Mouse (Mus musculus) limb, embryonic 12.5 days (tissue): ENCODE results near the gene Ccnd1. TPM values are rescaled to one million over a fixed set of nuclear protein-coding genes. Genes with fewer than 3 reads are reported as not detected.
A peak's percentile ranks its signal among the peaks of the same experiment; 100 is the strongest.

Source experiments
- ATAC-seq: fragments of 200-750 bp; cut with Nextera tagmentation; 2 replicates; pipeline ENCODE4 v1.8.0; 2017; ENCODE audit warnings: low read depth, moderate TSS enrichment; ENCODE audit not compliant: insufficient number of reproducible peaks, insufficient read depth, low FRiP score, low TSS enrichment
- H3K27ac ChIP-seq: fragments of 300-500 bp; sonication (generic); 2 replicates; pipeline ENCODE4 v1.5.1; 2016; ENCODE audit warnings: mild to moderate bottlenecking, moderate library complexity
- H3K27me3 ChIP-seq: fragments of 300-500 bp; sonication (generic); 2 replicates; pipeline ENCODE4 v1.6.1; 2016; ENCODE audit warnings: mild to moderate bottlenecking, moderate library complexity
- H3K36me3 ChIP-seq: fragments of 300-500 bp; sonication (generic); 2 replicates; pipeline ENCODE4 v1.6.1; 2016; ENCODE audit warnings: mild to moderate bottlenecking, moderate library complexity
- H3K4me1 ChIP-seq: fragments of 300-500 bp; sonication (generic); replicated peaks from 2 replicates; pipeline ENCODE4 v1.6.1; 2016
- H3K4me2 ChIP-seq: fragments of 300-500 bp; sonication (generic); 2 replicates; pipeline ENCODE4 v1.6.1; 2016; ENCODE audit warnings: mild to moderate bottlenecking, moderate library complexity
- H3K4me3 ChIP-seq: fragments of 300-500 bp; sonication (generic); replicated peaks from 2 replicates; pipeline ENCODE4 v1.5.1; 2016; ENCODE audit warnings: mild to moderate bottlenecking
- H3K9ac ChIP-seq: fragments of 300-500 bp; sonication (generic); replicated peaks from 2 replicates; pipeline ENCODE4 v1.6.1; 2016; ENCODE audit warnings: mild to moderate bottlenecking, moderate library complexity
- H3K9me3 ChIP-seq: fragments of 300-500 bp; sonication (generic); 2 replicates; pipeline ENCODE4 v1.6.1; 2016; ENCODE audit warnings: mild to moderate bottlenecking, moderate library complexity
- WGBS: fragments of 180-500 bp; shearing (Covaris S2); methylation state at CpG from one replicate; pipeline ENCODE4 v1.1.7; 2016; 5-methylcytosine and 5-hydroxymethylcytosine counted together
- polyA plus RNA-seq: library from polyadenylated mRNA; unstranded; fragments of >200 nt; fragmentation: Nextera tagmentation; extraction: Ambion mirVana; gene quantifications from 2 replicates; pipeline ENCODE4 v1.2.1, GENCODE M21; 2016

The Ccnd1 gene
- polyA plus RNA-seq, 1 experiment from 2014 or later = 165 TPM

DNA sequence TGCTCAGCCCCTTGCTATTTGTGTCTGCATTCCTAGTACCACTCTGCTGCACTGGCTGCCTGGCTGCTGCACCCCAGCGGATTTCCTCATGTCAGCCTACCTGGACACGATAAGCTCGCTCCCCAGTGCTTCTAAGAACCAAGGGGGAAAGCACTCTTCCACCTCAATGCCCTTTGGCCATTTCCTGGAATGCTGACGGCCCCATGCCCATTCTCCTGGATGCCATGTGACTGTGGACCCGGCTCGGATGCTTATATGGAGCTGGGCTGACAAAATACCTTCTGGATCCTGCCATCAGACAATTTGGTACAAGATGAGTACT is 10.9 kb downstream of the Ccnd1 start:
- no peaks in the 10 kb centered on the region for H3K27me3 ChIP-seq
- H3K9me3 ChIP-seq = no peaks in the 10 kb centered on the region
- peaks cover 9% of the 10 kb centered on the region for H3K4me1 ChIP-seq
- no peak overlapping the region for H3K9ac ChIP-seq
- no peak overlapping the region for H3K27ac ChIP-seq
- H3K4me2 ChIP-seq = no peak overlapping the region
- WGBS = 82% methylated on average over 6 of the region's 6 CpGs
- no peak overlapping the region for H3K4me3 ChIP-seq
- peaks cover 45% of the 10 kb centered on the region for H3K36me3 ChIP-seq
- no peak for ATAC-seq

DNA sequence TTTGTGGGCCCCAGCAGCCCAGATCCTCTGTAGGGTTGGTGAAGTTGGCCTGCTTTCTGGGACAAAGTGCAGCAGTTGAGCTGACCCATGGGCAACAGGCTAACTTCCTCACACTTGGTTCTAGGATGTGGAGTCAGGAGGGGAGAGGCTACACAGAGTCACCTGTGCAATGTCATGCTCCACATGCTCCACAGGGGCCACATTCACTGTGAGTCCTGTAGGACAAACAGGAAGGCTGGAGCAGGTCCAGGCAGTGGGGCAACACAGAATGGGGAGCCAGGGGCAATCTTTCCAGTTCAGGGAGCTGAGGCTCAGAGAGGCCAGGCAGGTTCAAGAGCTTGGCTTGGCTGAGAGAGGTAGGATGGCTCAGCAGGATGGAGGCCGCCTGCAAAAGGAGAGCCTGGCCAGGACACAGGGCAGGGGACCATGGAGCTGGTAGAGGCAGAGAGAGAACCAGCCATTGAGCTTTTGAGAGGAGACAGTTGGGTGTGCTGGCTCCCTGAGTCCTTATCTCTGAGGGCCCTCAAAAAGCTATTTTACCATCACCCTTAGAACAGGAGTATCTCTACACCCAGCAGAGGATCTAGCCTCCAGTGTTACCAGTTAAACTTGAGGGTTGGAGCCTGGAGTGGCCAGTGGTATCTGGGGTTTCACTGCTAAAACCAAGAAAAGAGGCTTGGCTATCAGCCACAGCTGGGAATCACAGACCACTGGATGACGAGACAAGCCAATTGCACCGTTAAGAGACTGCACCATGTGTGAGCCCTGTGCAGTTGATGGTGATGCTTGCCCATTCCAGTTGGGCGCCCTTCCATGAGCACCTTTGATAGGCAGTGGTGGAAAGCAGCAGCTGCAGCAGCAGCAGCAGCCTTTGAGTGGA is 11.5 kb downstream of the Ccnd1 start:
- no peak overlapping the region; the same call in 1 of the 2 replicates for H3K27ac ChIP-seq
- 79% methylated on average over 4 of the region's 4 CpGs for WGBS

DNA sequence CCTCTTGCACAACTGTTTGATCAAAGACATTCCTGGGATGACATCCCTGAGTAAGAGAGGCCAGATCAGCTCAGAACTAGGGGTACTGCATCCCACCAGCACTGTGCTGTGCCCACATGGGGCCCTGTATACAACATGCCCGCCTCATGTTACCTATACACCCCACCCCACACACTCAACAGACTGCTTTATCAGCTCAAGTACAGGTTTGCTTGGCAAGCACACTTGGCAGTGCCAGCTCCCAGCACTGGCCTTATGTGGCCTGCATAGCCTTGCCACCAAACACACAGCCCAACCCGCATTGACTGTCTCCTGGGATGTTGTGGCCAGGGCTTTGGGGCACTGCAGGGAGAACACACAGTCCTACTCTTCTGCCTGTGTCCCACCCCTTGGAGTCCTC is 12.1 kb downstream of the Ccnd1 start:
- Histone ChIP-seq H3K9me3 (no peaks in the 10 kb centered on the region), H3K4me2 (no peak overlapping the region), H3K36me3 (peaks cover 32% of the 10 kb centered on the region), H3K4me1 (peaks cover 5% of the 10 kb centered on the region; the same call in 1 of the 2 replicates), H3K4me3 (no peak overlapping the region), H3K9ac (no peak overlapping the region), H3K27me3 (no peaks in the 10 kb centered on the region), H3K27ac (no peak overlapping the region)
- no peak for ATAC-seq
- WGBS = 85% methylated on average over 2 of the region's 2 CpGs

More for the DNA sequence above, 11.5 kb downstream of the Ccnd1 start:
- Histone ChIP-seq H3K4me3 (no peak overlapping the region), H3K9ac (no peak overlapping the region), H3K9me3 (no peaks in the 10 kb centered on the region), H3K4me1 (peaks cover 9% of the 10 kb centered on the region), H3K36me3 (peaks cover 39% of the 10 kb centered on the region), H3K4me2 (no peak overlapping the region), H3K27me3 (no peaks in the 10 kb centered on the region)
- ATAC-seq = no peak

DNA sequence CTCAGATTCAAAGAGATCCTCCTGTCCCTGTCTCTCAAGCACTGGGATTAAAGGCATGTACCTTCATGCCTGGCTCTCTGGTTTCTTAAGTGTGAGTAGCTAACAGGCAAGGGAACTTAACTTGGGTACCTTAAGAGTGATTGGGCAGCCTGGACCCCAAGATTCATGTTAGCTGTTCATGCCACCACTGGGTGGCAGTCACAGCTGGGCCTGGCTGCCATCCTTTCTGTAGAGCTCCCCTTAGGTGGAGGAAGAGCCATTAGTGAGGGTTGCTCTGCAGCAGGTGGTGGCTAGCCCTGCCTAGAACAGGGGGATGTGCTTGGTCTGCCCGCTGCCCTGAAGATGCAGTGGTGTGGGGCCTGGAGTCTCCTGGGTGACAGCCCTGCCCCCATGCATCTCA is 20.9 kb downstream of the Ccnd1 start:
- H3K36me3 ChIP-seq = peaks cover 48% of the 10 kb centered on the region
- ATAC-seq = no peak
- 79% methylated on average over 1 of the region's 1 CpGs for WGBS
- H3K27me3 ChIP-seq = no peaks in the 10 kb centered on the region
- no peak overlapping the region for H3K9ac ChIP-seq
- H3K4me1 ChIP-seq = peaks cover 9% of the 10 kb centered on the region
- no peaks in the 10 kb centered on the region for H3K9me3 ChIP-seq
- no peak overlapping the region for H3K4me3 ChIP-seq
- H3K27ac ChIP-seq = no peak overlapping the region
- no peak overlapping the region for H3K4me2 ChIP-seq

DNA sequence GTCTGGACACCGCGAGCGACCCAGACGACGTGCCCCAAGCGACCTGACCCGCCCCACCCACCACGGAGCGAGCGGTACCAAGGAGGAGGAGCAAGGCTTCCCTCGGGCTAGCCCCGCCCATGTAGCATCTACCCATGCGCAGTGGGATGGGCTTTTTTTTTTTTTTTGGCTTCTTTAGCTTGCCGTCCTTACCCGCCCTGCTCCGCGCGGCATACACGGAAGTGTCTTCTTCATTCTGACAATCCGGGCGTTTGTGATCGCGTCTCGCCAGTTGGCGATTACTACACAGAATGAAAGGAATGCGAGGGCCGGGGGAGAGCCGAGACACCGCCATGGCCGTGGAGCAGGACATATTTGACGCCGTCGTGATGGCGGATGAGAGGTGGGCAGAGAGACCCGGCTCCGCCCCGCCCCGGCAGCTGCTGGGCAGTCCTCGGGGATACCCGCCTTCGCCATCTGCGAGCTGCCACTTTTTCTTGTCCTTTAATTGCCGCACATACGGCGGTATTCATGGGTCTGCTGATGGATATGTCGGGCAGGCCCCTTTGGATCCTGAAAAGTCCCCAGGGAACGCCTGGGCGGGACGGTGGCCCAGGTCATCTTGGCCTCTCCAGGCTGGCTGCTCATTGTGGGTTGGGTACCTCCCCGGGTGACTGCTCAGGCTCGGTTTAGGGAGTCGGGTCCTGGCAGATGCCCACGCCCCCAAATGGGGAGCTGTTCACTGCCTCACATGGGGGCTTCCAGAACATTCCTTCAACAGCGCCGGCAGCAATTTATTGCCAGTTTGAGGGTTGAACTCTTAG is 24.6 kb downstream of the Ccnd1 start, which contains the start of gene LTO1:
Gene LTO1, plus strand, starts transcription at position 153 of the 803 bp plus-strand sequence.
- peak; percentile 88 for ATAC-seq
- H3K27ac ChIP-seq = no peak within 1 kb of the TSS
- H3K4me1 ChIP-seq = peaks cover 9% of the 10 kb centered on the region
- H3K9me3 ChIP-seq = no peaks in the 10 kb centered on the region
- peak within 1 kb of the TSS; percentile 82 for H3K9ac ChIP-seq
- peak within 1 kb of the TSS; percentile 87 for H3K4me3 ChIP-seq
- H3K27me3 ChIP-seq = no peaks in the 10 kb centered on the region
- 1% methylated on average over 55 of the region's 55 CpGs for WGBS
- peaks cover 31% of the 10 kb centered on the region for H3K36me3 ChIP-seq
- peak within 1 kb of the TSS; percentile 98 for H3K4me2 ChIP-seq

DNA sequence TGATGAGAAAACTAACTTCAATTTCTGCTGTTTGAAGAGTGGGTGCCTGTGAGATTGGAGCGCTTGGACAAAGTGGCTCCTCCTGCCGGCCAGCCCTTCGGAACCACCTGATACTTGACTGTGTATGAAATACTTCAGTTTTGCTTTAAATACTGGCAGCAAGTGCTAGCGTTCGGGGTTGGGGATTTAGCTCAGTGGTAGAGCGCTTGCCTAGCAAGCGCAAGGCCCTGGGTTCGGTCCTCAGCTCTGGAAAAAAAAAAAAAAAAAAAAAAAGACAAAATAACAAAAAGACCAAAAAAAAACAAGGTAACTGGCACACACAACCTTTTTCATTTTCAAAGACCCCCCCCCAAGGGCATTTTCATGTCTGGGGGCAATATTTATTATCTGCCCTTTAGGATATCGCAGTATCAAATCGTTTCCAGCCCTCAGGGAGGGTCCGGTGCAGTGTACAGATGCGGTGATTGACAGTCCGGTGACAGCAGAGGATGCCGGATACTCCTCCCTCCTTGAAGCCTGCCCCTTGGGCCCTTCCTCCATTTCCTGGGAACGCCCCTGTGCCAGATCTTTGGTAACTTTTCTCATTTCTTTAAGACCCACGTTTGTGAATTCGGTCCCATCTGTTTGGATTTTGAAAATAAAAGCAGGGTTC is 25.3 kb downstream of the Ccnd1 start:
- Histone ChIP-seq H3K9ac (no peak overlapping the region), H3K9me3 (no peaks in the 10 kb centered on the region), H3K27me3 (no peaks in the 10 kb centered on the region), H3K4me3 (peak overlapping the region; percentile 87), H3K4me1 (peaks cover 9% of the 10 kb centered on the region), H3K27ac (no peak overlapping the region), H3K36me3 (peaks cover 24% of the 10 kb centered on the region), H3K4me2 (peak overlapping the region; percentile 98)
- 6% methylated on average over 17 of the region's 17 CpGs for WGBS
- ATAC-seq = peak; percentile 79

DNA sequence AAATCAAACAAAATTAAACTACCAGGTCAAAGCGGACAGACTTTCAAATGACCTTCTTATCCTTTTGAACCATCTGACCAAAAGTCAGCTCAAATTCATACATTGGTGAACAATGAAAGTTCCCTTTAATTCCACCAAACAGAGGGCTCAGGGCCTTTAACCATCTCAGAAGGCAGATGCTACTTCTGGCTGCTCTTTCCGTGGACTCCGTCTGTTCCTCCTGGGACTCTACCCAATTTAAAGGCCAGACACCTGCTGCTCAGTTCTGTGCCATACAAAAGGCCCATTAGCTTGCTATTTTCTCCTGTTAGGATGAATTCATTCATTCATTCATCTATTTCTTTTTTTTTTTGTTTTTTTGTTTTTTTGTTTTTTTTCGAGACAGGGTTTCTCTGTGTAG is 26.8 kb downstream of the Ccnd1 start:
- Histone ChIP-seq H3K9me3 (no peaks in the 10 kb centered on the region), H3K9ac (no peak overlapping the region), H3K27ac (no peak overlapping the region), H3K36me3 (peaks cover 11% of the 10 kb centered on the region), H3K4me1 (peaks cover 9% of the 10 kb centered on the region), H3K4me3 (no peak overlapping the region), H3K4me2 (no peak overlapping the region), H3K27me3 (no peaks in the 10 kb centered on the region)
- 79% methylated on average over 4 of the region's 4 CpGs for WGBS
- no peak for ATAC-seq

DNA sequence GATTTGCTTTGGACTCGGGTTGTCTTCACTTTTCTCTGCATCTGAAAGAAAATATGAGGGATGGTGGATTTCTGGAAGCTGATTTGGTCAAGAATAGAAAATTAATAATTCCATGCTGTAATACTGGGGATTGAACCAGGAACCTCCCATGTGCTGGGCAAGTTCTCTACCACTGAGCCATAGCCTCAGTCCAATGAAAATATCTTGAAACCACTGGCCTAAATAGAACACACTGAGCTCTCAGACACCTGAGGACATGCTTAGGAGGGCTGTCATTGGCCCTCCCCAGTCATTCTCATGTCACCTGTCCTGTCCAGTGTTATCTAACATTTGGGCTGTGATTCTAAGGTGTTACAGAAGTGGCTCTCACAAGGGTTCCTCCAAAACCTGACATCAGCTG is 28.6 kb downstream of the Ccnd1 start:
- WGBS = 81% methylated on average over 1 of the region's 1 CpGs
- Histone ChIP-seq H3K27ac (no peak overlapping the region), H3K36me3 (no peaks in the 10 kb centered on the region), H3K4me1 (peaks cover 7% of the 10 kb centered on the region), H3K27me3 (no peaks in the 10 kb centered on the region; the same call in 1 of the 2 replicates), H3K9ac (no peak overlapping the region), H3K4me2 (no peak overlapping the region), H3K4me3 (no peak overlapping the region), H3K9me3 (no peaks in the 10 kb centered on the region)
- no peak for ATAC-seq

DNA sequence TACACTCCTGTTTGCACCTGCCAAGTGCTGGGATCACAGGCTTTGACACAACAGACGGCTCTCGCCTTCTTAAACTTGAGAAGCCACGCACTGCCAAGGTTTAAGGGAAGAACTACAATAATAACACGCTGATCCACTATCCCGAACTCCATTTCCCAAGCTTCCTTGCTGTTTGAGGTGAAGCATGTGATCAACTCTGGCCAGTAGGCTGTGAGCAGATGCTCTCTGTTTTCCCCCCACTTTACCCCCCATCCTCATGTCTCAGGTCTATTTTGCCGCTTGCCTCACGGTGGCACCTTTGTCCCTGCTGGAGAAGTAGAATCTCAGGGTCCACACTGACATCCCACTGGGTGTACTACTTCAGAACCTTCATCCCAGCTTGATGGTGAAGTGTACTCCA is 31.0 kb downstream of the Ccnd1 start:
- Histone ChIP-seq H3K4me3 (no peak overlapping the region), H3K27ac (no peak overlapping the region), H3K27me3 (peaks cover 3% of the 10 kb centered on the region; the same call in 1 of the 2 replicates), H3K9ac (no peak overlapping the region), H3K4me1 (no peaks in the 10 kb centered on the region), H3K4me2 (no peak overlapping the region), H3K9me3 (peaks cover 5% of the 10 kb centered on the region; the same call in 1 of the 2 replicates), H3K36me3 (no peaks in the 10 kb centered on the region)
- WGBS = 30% methylated on average over 7 of the region's 7 CpGs
- no peak for ATAC-seq

DNA sequence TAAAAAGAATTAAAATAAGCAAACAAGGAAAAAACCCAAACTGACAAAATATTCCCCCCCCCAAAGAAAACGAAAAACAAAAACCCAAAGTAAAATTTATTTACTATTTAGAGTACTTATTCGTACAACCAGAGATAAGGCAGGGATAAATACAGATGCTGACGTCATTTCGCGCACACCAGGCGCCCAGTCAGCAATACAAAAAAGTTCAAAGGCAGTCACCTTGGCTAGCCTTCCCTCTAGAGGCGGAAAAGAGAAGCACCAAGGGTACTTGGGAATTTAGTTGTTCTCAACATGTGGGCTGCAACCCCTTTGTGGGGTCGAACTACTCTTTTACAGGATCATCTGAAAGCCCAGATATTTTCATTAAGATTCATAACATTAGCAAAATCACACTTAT is 31.9 kb downstream of the Ccnd1 start:
- H3K27me3 ChIP-seq = peaks cover 3% of the 10 kb centered on the region; the same call in 1 of the 2 replicates
- no peak overlapping the region for H3K4me2 ChIP-seq
- H3K27ac ChIP-seq = no peak overlapping the region
- no peaks in the 10 kb centered on the region for H3K4me1 ChIP-seq
- WGBS = 13% methylated on average over 8 of the region's 8 CpGs
- no peak for ATAC-seq
- no peaks in the 10 kb centered on the region for H3K36me3 ChIP-seq
- H3K9ac ChIP-seq = no peak overlapping the region
- no peak overlapping the region for H3K4me3 ChIP-seq
- peaks cover 5% of the 10 kb centered on the region; the same call in 1 of the 2 replicates for H3K9me3 ChIP-seq
